Mouse (Mus musculus): ENCODE measurements around the gene Slx4. TPM values are rescaled to one million over a fixed set of nuclear protein-coding genes. Genes with fewer than 3 reads are reported as not detected.
A peak's percentile ranks its signal among the peaks of the same experiment; 100 is the strongest.
"Not testable (repeated sequence)": the region's sequence is repeated elsewhere in the genome, so short reads cannot be mapped to it uniquely, and the experiment has no call there.

Slx4 gene
- total RNA-seq, 2 experiments from 2014 or later = 6.0 to 6.2 TPM

DNA sequence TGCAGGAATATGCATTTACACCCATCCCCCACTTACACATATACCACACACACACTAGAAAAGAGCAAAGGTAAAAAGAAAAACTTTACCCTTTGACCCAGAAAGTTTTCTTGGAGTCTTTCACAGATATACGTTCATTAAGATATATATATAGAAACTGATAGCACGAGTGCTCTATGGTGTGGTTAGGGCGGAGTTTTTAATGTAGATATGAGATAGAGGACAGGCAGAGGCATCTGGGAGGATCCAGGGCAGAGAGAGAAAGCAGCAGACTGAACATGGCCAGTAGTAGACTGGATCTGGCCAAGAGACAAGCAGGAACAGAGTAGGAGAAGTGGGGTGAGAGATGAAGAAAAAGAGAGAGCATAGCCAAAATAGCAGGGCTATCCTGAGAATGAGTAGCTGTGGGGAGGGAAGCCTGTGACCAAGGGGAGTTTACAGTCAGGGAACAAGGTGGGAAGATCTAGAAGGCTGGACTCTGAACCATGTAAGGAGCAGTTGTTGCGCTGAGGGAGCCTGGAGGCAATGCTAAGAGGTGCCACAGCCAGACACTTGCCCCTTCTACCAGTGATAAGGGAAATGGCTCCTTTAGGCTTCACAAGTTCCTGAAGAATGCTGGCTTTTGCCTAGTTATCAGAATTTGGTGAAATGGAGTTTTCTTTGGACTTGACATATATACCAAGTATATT lies 9.5 kb upstream of the Slx4 start:
- no peak for DNase-seq

DNA sequence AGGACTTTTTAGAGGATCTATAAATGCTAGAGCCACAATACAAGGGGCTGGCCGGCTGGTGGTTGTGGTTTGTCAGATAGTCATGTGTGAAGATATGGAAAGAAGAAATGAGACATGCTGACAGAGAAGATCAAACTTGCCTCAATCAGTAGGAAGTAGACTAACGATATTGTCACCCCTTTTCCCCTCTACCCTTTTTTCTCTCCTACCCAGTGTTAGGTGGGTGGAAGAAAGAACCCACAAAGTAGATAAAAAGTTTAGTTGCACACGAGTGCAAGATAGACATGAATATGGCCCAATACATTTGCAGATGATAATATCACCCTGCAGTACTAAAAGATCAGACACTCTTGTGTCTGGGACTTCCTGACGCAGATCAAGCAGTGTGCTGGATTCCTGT lies 15.2 kb downstream of the Slx4 start:
- DNase-seq = no peak

DNA sequence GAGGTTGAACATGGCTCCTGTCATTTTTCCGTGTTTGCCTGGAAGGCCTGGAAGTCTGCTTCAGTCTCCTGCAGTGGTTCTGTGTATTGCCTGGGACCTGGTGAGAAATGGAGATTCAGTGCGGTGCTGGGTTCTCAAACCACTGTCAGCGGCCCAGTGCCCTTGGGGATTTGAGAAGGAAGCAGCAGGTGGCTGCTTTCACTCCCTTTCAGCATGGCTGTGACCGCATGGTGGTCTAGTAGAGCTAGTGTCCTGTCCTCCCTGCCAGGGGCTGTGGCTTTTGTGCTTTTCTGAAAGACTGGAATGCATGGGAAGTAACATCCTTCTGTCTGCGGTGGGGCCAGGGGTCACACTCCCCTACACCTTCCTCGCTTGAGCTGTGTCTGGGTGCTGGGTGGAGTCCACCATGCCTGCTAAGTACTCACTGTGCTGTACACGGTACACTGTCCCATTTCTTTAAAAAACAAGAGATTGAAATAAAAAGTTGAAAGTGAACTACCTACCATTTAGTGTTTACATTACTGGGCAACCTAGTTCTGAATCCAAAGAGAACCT lies 20.3 kb downstream of the Slx4 start:
- no peak for DNase-seq

DNA sequence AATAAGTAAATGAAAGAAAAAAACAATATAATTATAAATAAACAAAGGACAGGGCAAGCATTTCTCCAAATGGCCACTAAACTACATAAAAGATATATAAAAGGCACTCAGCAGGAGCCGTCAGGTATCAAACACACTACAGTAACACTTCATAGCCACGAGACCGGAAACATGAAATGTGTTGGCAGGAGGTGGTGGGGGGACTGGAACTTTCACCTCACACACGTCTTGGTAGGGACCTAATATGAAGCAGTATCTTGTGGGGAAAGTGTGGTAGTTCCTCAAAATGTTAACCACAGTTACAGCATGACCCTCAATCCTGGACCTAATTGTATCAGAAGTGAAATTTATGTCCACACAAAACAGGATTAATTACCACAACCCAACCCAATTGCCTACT lies 21.4 kb downstream of the Slx4 start:
- no peak for DNase-seq

DNA sequence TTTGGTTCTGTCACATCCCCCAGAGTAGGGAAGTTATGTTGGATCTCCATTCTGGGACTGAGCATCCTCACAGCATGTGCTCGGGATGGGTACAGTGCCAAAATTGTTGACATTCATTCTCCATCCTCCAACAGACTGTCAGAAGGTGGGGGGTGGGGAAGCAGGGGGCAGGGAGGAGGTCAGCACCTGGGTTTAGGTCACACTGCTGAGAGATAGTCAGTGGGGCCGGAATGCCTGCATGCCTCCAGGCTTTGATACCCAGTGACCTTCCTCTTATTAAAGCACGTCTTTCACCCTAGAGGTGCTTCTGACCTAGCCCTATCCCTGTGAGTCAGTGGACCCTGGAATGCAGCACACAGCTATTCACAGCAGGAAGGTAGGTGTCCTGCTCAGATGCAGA lies 26.9 kb downstream of the Slx4 start:
- DNase-seq = no peak

DNA sequence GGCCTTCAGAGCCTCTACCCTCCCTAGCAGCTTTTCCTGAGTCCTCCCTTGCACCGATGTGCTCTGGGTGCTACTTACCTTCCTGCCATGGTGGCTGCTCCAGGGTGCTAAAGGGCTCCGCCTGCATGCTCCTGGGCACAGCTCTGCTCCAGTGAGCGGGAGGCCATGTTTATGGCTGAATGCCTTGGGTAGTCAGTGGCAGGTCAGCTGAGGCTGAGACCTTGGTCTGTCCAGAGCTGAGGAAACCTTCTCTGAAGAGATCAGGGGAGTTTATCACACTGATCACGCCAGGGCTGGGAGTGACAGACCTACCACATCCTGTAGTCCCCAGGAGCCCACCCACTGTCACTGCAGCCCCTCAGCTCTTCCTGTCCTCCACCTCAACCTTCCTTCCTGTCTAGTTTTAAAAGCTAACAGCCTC lies 27.3 kb downstream of the Slx4 start, which contains the start of gene Nlrc3:
Nlrc3 (minus strand) TSS at position 382 of the 421 bp plus-strand sequence.
- DNase-seq = no peak

DNA sequence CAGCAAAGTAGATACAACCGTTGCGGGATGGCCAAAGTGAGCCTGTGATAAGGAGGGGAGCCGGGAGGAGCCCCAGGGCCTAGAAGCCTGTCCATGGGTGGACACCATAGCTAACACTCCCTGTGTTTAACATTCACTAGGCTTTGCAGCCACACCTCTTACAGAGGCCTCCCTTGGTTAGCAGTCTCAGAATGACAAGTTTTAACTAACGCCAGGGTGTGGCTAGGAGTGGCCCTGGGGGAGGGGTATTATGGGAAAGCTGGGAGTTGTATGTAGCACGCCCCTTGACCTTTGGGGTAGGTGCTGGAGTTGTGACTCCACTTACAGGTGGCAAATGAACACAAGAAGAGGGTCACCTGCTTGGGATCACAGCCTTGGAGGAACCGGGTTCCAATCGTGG lies 27.9 kb downstream of the Slx4 start:
- no peak for DNase-seq

DNA sequence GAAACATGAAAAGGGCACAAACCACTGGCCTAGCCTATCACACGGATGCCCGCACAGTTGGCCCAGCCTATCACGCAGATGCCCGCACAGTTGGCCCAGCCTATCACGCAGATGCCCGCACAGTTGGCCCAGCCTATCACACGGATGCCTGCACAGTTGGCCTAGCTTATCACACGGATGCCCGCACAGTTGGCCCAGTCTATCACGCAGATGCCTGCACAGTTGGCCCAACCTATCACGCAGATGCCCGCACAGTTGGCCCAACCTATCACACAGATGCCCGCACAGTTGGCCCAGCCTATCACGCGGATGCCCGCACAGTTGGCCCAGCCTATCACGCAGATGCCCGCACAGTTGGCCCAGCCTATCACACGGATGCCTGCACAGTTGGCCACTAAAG lies 29.1 kb downstream of the Slx4 start:
- DNase-seq = not testable (repeated sequence)

DNA sequence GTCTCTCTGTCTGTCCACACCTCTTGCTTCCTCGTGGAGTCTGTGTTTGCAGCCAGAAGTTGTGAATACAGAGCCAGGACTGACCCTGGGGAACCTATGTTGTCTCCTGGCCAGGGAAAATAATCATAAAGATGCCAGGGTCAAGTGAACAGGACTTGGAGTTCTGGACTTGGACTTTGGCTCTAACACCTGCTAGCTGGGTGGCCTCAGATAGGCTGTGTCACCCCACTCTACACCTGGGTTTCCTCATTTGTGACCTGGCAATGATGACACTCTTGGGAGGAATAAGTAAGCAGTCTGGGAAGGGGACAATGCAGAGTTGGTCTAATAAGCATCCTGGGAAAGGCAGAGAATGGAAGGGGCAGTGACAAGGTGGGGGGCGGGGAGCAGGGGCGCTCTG lies 38.0 kb downstream of the Slx4 start:
- no peak for DNase-seq

DNA sequence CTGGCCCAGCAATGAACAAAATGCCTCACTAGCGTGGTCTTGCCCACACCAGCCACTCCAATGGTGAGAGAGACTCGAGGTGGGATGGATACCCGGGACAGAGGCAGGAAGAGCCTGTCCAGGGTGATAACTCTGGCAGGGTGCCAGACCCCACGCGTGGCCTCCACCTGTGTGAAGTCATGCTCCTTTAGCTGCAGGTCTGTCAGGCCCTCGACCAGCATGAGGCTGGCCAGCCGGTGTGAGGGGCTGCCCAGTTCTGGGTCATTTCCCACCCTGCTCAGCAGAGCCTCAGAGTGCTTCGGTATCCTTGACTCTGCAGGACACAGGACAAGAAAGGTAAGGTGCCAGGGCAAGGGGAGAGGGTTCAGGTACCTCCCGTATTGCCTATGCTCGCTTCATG lies 38.6 kb downstream of the Slx4 start:
- DNase-seq = no peak

DNA sequence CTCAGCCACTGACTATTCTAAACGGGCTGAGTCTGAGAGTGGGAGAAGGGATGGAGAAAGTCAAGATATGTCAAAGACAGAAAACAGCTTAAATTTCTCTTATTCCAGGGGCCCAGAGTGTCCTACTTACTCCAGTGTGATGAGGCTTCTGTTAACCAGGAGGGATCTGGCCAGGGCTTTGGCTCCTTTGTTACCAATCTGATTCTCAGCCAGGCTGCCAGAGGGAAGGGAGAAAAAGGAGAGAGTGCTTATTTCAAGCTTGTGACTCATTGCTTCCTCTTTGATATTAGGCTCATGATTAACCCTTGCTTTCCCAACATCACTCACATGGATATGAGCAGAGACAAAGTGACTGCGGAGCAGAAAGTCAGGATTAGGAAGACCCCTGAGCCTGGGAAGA lies 44.3 kb downstream of the Slx4 start:
- no peak for DNase-seq

DNA sequence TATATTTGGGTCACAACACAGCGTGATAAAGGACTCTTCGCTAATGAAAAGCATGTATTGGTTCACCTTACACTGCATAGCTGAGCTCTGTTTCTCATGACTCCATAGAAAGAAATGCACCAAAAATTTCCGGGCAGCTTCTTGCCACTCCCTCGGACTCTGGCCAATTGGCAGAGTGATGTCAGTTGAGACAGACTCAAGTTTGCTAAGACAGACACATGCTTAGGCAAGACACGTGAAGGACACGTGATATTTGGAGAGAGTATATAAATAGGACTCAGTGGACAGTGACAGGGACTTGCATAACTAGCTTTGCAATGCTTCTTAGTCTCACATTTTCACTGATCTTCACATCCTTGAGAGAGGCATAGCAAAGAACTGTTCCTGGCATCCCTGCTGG lies 47.2 kb downstream of the Slx4 start:
- peak; percentile 23 for DNase-seq

DNA sequence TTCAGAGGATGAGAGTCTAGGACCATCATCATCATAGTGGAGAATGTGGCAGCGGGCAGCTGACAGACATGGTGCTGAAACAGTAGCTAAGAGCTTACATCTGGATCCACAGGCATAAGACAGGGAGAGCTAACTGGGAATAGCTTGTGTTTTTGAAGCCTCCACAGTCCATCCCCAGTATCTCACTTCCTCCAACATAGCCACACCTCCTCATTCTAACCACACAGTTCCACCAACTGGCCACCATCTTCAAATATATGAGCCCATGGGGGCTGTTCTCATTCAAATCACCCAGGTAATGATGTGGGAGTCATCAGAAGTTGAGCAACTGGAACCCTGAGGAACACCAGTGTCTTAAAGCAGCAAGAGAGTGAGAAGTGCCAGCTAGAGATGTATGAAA lies 52.4 kb downstream of the Slx4 start:
- no peak for DNase-seq

DNA sequence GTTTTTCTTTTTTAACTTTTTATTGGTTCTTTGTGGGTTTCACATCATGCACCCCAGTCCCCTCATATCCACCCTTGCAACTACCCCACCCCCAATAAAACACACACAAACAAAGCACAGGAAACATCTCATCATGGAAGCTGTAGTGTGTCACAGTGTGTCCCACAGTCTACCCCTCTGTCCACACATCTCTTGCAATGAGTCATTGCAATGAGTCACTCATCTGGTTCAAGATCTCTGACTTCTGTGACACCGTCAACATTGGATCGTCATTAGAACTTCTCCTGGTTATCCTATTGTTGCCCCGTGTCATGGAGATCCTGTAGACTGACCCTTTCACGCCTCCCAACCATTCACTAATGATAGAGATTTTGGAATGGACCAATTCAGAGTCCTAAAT lies 68.9 kb downstream of the Slx4 start:
- no peak for DNase-seq

DNA sequence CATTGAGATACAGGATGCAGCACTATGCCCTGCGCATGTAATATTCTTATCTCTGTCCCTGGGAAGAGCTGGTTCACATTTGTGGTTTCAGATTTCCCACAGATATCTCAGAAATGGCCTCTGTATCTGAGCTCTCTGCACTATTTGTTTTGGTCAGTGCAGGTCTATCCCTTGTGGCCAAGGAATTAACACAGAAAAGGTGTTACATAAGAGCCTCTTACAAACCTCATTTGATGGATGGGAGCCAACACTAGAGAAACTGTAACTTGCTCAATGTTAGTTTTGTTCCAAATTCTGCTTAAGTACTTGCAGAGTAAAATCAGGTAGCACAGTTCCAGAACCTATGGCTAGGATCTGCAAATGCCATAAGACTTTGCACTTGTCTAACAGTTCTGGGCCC lies 69.5 kb downstream of the Slx4 start:
- no peak for DNase-seq

DNA sequence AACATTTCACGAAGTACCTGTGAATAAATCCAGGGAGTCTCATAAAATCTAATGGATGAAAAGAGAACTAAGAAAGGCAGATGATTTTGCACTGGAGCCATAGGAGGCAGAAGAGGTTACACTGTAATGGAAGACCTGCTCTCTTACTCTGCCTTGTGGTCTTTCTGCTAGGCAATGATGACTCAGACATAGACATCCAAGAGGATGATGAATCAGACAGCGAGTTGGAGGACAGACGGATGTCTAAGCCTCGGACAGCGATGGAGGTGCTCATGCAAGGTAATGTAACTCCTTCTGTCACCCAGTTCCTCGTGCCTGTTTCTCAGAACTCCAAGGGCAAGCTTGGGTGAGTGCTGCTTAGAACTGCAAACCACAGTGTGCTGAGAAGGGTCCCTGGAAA lies 70.0 kb downstream of the Slx4 start:
- DNase-seq = no peak

DNA sequence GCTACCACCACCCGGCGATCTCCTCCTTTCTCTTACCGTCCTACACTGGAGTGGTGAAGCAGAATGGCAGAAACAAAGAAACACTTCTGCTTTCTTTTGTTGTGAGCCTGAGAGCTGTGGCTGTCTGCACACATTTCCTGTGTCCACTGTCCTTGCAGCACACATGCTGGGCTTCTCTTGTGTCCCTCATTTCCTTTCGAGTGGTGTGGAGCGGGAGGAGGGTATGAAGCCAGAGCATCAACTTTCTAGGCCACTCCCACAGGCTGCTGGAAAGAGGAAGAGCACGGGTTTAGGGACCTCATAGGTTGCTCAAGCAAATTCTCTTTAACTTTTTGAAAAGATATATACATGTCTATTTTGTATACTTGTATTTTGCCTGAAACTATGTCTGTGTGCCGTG lies 74.4 kb downstream of the Slx4 start:
- DNase-seq = no peak

Other genes starting within 250 kb of the Slx4 start
- gene Olfr15, start 172.9 kb downstream of the Slx4 start, total RNA-seq (2021) = not detected
- gene Zfp174, start 156.5 kb downstream of the Slx4 start, total RNA-seq (2021) = 1 to 10 TPM; 1.1 to 1.2 TPM
- gene Naa60, start 131.4 kb downstream of the Slx4 start, total RNA-seq (2021) = 10 to 100 TPM; 22.7 to 29.7 TPM
- gene Zfp597, start 119.2 kb downstream of the Slx4 start, total RNA-seq (2021) = 1 to 10 TPM; 5.2 to 6.5 TPM
- gene Gm20695, start 119.1 kb downstream of the Slx4 start, total RNA-seq (2021) = not detected
- 1 to 10 TPM; 1.5 to 1.6 TPM for gene 1700037C18Rik, start 95.1 kb downstream of the Slx4 start, total RNA-seq (2021)
- gene Cluap1, start 95.0 kb downstream of the Slx4 start, total RNA-seq (2021) = 1 to 10 TPM; 7.4 TPM
- gene Nlrc3, start 27.1 kb downstream of the Slx4 start, total RNA-seq (2021) = 1 to 10 TPM in 1 of 2 experiments, under 1 TPM in 1; 0.88 to 5.6 TPM
- not detected for gene Dnase1, start 33.2 kb upstream of the Slx4 start, total RNA-seq (2021)
- gene Trap1, start 74.1 kb upstream of the Slx4 start, total RNA-seq (2021) = 100 to 1,000 TPM in 1 of 2 experiments, 10 to 100 TPM in 1; 98.1 to 108 TPM
- 10 to 100 TPM; 26.3 to 29.6 TPM for gene Crebbp, start 210.2 kb upstream of the Slx4 start, total RNA-seq (2021)